In the genomic region with DNA sequence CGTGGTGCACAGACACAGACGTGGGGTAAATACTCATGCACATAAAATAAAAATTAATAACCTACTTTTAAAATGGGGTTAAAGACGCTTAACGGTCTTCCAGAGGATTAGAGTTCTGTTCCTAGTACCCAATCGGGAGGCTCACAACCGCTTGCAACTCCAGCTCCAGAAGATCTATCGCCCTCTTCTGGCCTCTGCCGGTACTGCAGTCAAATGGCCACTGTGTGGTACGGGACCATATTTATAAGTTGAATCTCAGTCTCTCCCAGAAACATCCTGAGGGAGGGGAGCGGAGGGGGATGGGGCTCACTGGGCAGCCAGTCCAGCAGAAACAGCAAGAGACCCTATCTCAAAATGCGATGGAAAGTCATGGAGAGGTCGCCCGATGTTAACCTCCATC, we compare ENCODE assay signal across 7 mouse cellular contexts. TPM values are rescaled to one million over a fixed set of nuclear protein-coding genes. Genes with fewer than 3 reads are reported as not detected.
DNase-seq lines count a peak whose midpoint lies in the region; ATAC-seq and TF ChIP-seq lines count a peak whose summit lies in the region.

No protein-coding gene starts in this region.

- H3K9me3 ChIP-seq in kidney, embryonic 16.5 days (ENCODE audit: low read length), result peaks cover 3% of the 10 kb centered on the region; the same call in 1 of the 2 replicates
- H3K9me3 ChIP-seq in E14TG2a.4 (ENCODE audit: low read length), result no peaks in the 10 kb centered on the region

- H3K4me2 ChIP-seq in kidney, embryonic 16.5 days (replicated peaks; ENCODE audit: low read depth, low read length), result no peak overlapping the region

- TF ChIP-seq CTCF in E14TG2a.4 (conservative IDR thresholded peaks at IDR 0.05; ENCODE audit: low read length), result peak; percentile 75
- TF ChIP-seq CTCF in olfactory bulb, adult 2 months (IDR thresholded peaks at IDR 0.05; ENCODE audit: insufficient read depth, low read depth, low read length), result peak; percentile 66; the same call in 1 of the 2 replicates

- no peak overlapping the region for H3K9ac ChIP-seq in kidney, embryonic 16.5 days (replicated peaks; ENCODE audit: low read length)

- H3K4me3 ChIP-seq in kidney, embryonic 16.5 days (ENCODE audit: low read length), result no peak overlapping the region
- no peak overlapping the region for H3K4me3 ChIP-seq in E14TG2a.4 (replicated peaks; ENCODE audit: low read length)
- H3K4me3 ChIP-seq in olfactory bulb, adult 2 months (ENCODE audit: insufficient read depth, low read depth, low read length), result no peak overlapping the region

- H3K27ac ChIP-seq in kidney, embryonic 16.5 days (ENCODE audit: low read length), result no peak overlapping the region
- no peak overlapping the region for H3K27ac ChIP-seq in olfactory bulb, adult 2 months (ENCODE audit: insufficient read depth, low read depth, low read length)

- 76% methylated on average over 13 of the region's 13 CpGs for WGBS in kidney, embryonic 16.5 days
- WGBS in olfactory bulb, adult 2 months, result 77% methylated on average over 13 of the region's 13 CpGs

- H3K4me1 ChIP-seq in kidney, embryonic 16.5 days (ENCODE audit: insufficient read depth, low read length), result no peaks in the 10 kb centered on the region
- H3K4me1 ChIP-seq in E14TG2a.4 (replicated peaks; ENCODE audit: low read depth, low read length), result peaks cover 5% of the 10 kb centered on the region; the same call in 1 of the 2 replicates
- H3K4me1 ChIP-seq in olfactory bulb, adult 2 months (ENCODE audit: control insufficient read depth, insufficient read depth, low read length), result peaks cover 9% of the 10 kb centered on the region

- no peaks in the 10 kb centered on the region for H3K36me3 ChIP-seq in kidney, embryonic 16.5 days (ENCODE audit: insufficient read depth, low read length)
- no peaks in the 10 kb centered on the region for H3K36me3 ChIP-seq in E14TG2a.4 (ENCODE audit: insufficient read depth, low read length)

- peak; percentile 16 to 37 for DNase-seq in kidney, postnatal 4 days
- DNase-seq in WW6 (ENCODE audit: low read depth, low spot score), result peak; percentile 52
- DNase-seq in yolk sac, embryonic 10.5 days (ENCODE audit: low spot score), result no peak
- no peak for DNase-seq in right cerebral cortex, adult 18-20 months

- no peak for ATAC-seq in kidney, embryonic 16.5 days (ENCODE audit: low FRiP score, low TSS enrichment)

- no peak for TF ChIP-seq POLR2A in olfactory bulb, adult 2 months (IDR thresholded peaks at IDR 0.05; ENCODE audit: insufficient read depth, low read depth, low read length)

- H3K27me3 ChIP-seq in kidney, embryonic 16.5 days (ENCODE audit: insufficient read depth, low read length), result no peaks in the 10 kb centered on the region
- H3K27me3 ChIP-seq in E14TG2a.4 (ENCODE audit: insufficient read depth, low read length), result 0 out of 2 replicates have a peak, but pooled peaks cover under 1% of the 10 kb centered on the region

RNA-seq across cellular contexts. Expression of a gene that starts 47.7 kb away (rescaled TPM):
- polyA plus RNA-seq in kidney, embryonic 16.5 days (2015; fragmentation: Nextera tagmentation; extraction: Ambion mirVana), result 68.9 and 73.7 TPM in 2 replicates
- polyA plus RNA-seq in olfactory bulb, adult 2 months (2012; ENCODE audit: insufficient read depth, insufficient read length, low replicate concordance, missing spikeins), result 131 TPM in 1 of 2 replicates, not detected in the other

RNA-seq across cellular contexts. Expression of a gene that starts 51.7 kb away (rescaled TPM):
- polyA plus RNA-seq in kidney, embryonic 16.5 days (2015; fragmentation: Nextera tagmentation; extraction: Ambion mirVana), result 18.8 and 20.1 TPM in 2 replicates
- polyA plus RNA-seq in olfactory bulb, adult 2 months (2012; ENCODE audit: insufficient read depth, insufficient read length, low replicate concordance, missing spikeins), result 107 TPM in 1 of 2 replicates, not detected in the other

Comparison
In these comparisons a context has a peak if more than half of its experiments do, and no peak if none do; other contexts are left out.
1. DNase-seq: peak in kidney, postnatal 4 days (2 of 2) and WW6 (single experiment); none in yolk sac, embryonic 10.5 days (single experiment) and right cerebral cortex, adult 18-20 months (single experiment).